Mouse (Mus musculus): Measurements from ENCODE around the gene Isca1.

DNA sequence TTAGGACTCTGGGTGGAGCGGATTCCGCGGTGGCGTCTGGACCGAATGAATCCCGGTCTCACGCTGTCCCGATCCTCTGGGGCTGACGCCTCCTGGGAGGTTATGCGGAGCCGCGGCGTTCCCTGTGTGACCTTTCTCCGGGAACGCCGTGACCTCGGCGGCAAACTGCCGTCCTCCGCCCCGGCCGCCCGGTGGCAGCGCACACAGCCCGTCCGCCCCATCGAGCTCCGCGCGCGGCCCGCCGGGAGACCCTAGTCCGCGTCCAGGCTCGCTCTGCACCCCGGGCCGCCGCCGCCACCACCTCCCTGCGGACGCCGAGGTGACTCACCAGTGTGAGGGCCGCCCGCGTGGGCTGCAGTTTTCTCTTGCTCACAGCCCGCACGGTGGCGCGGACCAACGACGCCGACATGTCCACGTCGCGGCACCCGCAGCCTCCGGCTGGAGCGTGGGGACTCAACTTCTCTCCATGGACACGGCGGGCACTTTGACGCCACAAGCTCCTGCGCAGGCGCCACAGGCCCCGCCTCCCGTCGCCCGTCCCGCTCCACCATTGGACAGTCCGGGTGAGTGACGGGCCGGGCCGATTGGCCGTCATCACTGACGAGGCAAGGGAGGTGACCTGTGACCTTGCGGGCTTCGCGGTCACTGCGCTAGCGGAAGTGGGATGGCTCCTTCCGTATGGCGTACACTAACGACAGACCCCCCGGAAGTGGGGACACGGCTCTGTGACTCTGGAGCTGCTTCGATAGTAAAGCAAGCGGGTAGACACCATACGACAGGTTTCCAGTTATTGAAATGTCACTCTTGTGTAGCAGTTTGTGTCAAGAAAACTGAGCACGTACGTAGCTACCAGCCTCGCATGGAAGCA is at the start of gene Isca1:
- TF ChIP-seq CTCF (IDR thresholded peaks at IDR 0.05; ENCODE audit: extremely low read depth, insufficient read depth, low read length) = no peak
- TF ChIP-seq POLR2A (IDR thresholded peaks at IDR 0.05; ENCODE audit: extremely low read depth, insufficient read depth, low read length) = peak; percentile 74
